Mouse (Mus musculus): ENCODE results near the gene Tvp23b. TPM values are rescaled to one million over a fixed set of nuclear protein-coding genes. Genes with fewer than 3 reads are reported as not detected.

Tvp23b gene
- polyA plus RNA-seq, 1 experiment from 2014 or later, result 19.2 TPM

- no peaks in the 10 kb centered on the region for H3K79me2 ChIP-seq (ENCODE audit: inconsistent target)
- 23% methylated on average over 2 of the region's 2 CpGs for WGBS (ENCODE audit: missing documents)
- H3K27ac ChIP-seq, result no peak overlapping the region
- H3K36me3 ChIP-seq (ENCODE audit: inconsistent target), result no peaks in the 10 kb centered on the region
- H3K4me3 ChIP-seq (ENCODE audit: inconsistent target), result no peak overlapping the region
Observed at GRCm38 (mm10) chr11:62915486-62915885, 36.2 kb downstream of the Tvp23b start.

- Histone ChIP-seq H3K36me3 (ENCODE audit: inconsistent target) (no peaks in the 10 kb centered on the region), H3K4me3 (ENCODE audit: inconsistent target) (no peak overlapping the region), H3K79me2 (ENCODE audit: inconsistent target) (no peaks in the 10 kb centered on the region), H3K27ac (no peak overlapping the region)
- WGBS (ENCODE audit: missing documents), result 12% methylated on average over 2 of the region's 2 CpGs
Observed at GRCm38 (mm10) chr11:62916765-62917164, 37.5 kb downstream of the Tvp23b start.

GRCm38 (mm10) chr11:62919946-62920742, 40.9 kb downstream of the Tvp23b start:
- Histone ChIP-seq H3K79me2 (ENCODE audit: inconsistent target) (no peaks in the 10 kb centered on the region), H3K27ac (no peak overlapping the region), H3K36me3 (ENCODE audit: inconsistent target) (no peaks in the 10 kb centered on the region), H3K4me3 (ENCODE audit: inconsistent target) (no peak overlapping the region)
- 83% methylated on average over 6 of the region's 6 CpGs for WGBS (ENCODE audit: missing documents)

GRCm38 (mm10) chr11:62920743-62921050, 41.4 kb downstream of the Tvp23b start:
- no peak overlapping the region for H3K27ac ChIP-seq
- no peaks in the 10 kb centered on the region for H3K79me2 ChIP-seq (ENCODE audit: inconsistent target)
- H3K36me3 ChIP-seq (ENCODE audit: inconsistent target), result no peaks in the 10 kb centered on the region
- H3K4me3 ChIP-seq (ENCODE audit: inconsistent target), result no peak overlapping the region
- WGBS (ENCODE audit: missing documents), result 60% methylated on average over 3 of the region's 6 CpGs

GRCm38 (mm10) chr11:62921052-62921977, 42.1 kb downstream of the Tvp23b start:
- H3K79me2 ChIP-seq (ENCODE audit: inconsistent target), result no peaks in the 10 kb centered on the region
- 44% methylated on average over 24 of the region's 25 CpGs for WGBS (ENCODE audit: missing documents)
- H3K27ac ChIP-seq, result no peak overlapping the region
- no peak overlapping the region for H3K4me3 ChIP-seq (ENCODE audit: inconsistent target)
- H3K36me3 ChIP-seq (ENCODE audit: inconsistent target), result no peaks in the 10 kb centered on the region

GRCm38 (mm10) chr11:62924091-62924761, 45.0 kb downstream of the Tvp23b start:
- no peaks in the 10 kb centered on the region for H3K79me2 ChIP-seq (ENCODE audit: inconsistent target)
- H3K4me3 ChIP-seq (ENCODE audit: inconsistent target), result no peak overlapping the region
- 76% methylated on average over 6 of the region's 6 CpGs for WGBS (ENCODE audit: missing documents)
- no peak overlapping the region for H3K27ac ChIP-seq
- no peaks in the 10 kb centered on the region for H3K36me3 ChIP-seq (ENCODE audit: inconsistent target)

- 60% methylated on average over 3 of the region's 3 CpGs for WGBS (ENCODE audit: missing documents)
- Histone ChIP-seq H3K36me3 (ENCODE audit: inconsistent target) (no peaks in the 10 kb centered on the region), H3K4me3 (ENCODE audit: inconsistent target) (no peak overlapping the region), H3K27ac (no peak overlapping the region), H3K79me2 (ENCODE audit: inconsistent target) (no peaks in the 10 kb centered on the region)
Observed at GRCm38 (mm10) chr11:62929799-62930198, 50.5 kb downstream of the Tvp23b start.

- WGBS (ENCODE audit: missing documents), result 91% methylated on average over 4 of the region's 4 CpGs
- Histone ChIP-seq H3K27ac (no peak overlapping the region), H3K4me3 (ENCODE audit: inconsistent target) (no peak overlapping the region), H3K79me2 (ENCODE audit: inconsistent target) (no peaks in the 10 kb centered on the region), H3K36me3 (ENCODE audit: inconsistent target) (no peaks in the 10 kb centered on the region)
Observed at GRCm38 (mm10) chr11:62930574-62930973, 51.3 kb downstream of the Tvp23b start.

GRCm38 (mm10) chr11:62931141-62931540, 51.9 kb downstream of the Tvp23b start:
- Histone ChIP-seq H3K27ac (no peak overlapping the region), H3K79me2 (ENCODE audit: inconsistent target) (no peaks in the 10 kb centered on the region), H3K4me3 (ENCODE audit: inconsistent target) (no peak overlapping the region), H3K36me3 (ENCODE audit: inconsistent target) (no peaks in the 10 kb centered on the region)
- WGBS (ENCODE audit: missing documents), result 82% methylated on average over 5 of the region's 5 CpGs

- Histone ChIP-seq H3K79me2 (ENCODE audit: inconsistent target) (no peaks in the 10 kb centered on the region), H3K36me3 (ENCODE audit: inconsistent target) (no peaks in the 10 kb centered on the region), H3K4me3 (ENCODE audit: inconsistent target) (no peak overlapping the region), H3K27ac (no peak overlapping the region)
- 95% methylated on average over 9 of the region's 9 CpGs for WGBS (ENCODE audit: missing documents)
Observed at GRCm38 (mm10) chr11:62933099-62933498, 53.8 kb downstream of the Tvp23b start.

- H3K4me3 ChIP-seq (ENCODE audit: inconsistent target), result no peak overlapping the region
- H3K79me2 ChIP-seq (ENCODE audit: inconsistent target), result no peaks in the 10 kb centered on the region
- 89% methylated on average over 11 of the region's 11 CpGs for WGBS (ENCODE audit: missing documents)
- H3K36me3 ChIP-seq (ENCODE audit: inconsistent target), result no peaks in the 10 kb centered on the region
- no peak overlapping the region for H3K27ac ChIP-seq
Observed at GRCm38 (mm10) chr11:62934795-62935514, 55.7 kb downstream of the Tvp23b start.

GRCm38 (mm10) chr11:62937986-62938385, 58.7 kb downstream of the Tvp23b start:
- Histone ChIP-seq H3K79me2 (ENCODE audit: inconsistent target) (no peaks in the 10 kb centered on the region), H3K4me3 (ENCODE audit: inconsistent target) (no peak overlapping the region), H3K36me3 (ENCODE audit: inconsistent target) (no peaks in the 10 kb centered on the region), H3K27ac (no peak overlapping the region)
- WGBS (ENCODE audit: missing documents), result 47% methylated on average over 6 of the region's 6 CpGs

- no peaks in the 10 kb centered on the region for H3K79me2 ChIP-seq (ENCODE audit: inconsistent target)
- no peaks in the 10 kb centered on the region for H3K36me3 ChIP-seq (ENCODE audit: inconsistent target)
- no peak overlapping the region for H3K4me3 ChIP-seq (ENCODE audit: inconsistent target)
- H3K27ac ChIP-seq, result no peak overlapping the region
- WGBS (ENCODE audit: missing documents), result 85% methylated on average over 5 of the region's 5 CpGs
Observed at GRCm38 (mm10) chr11:62938921-62939320, 59.7 kb downstream of the Tvp23b start.

GRCm38 (mm10) chr11:62940176-62940575, 60.9 kb downstream of the Tvp23b start:
- Histone ChIP-seq H3K4me3 (ENCODE audit: inconsistent target) (no peak overlapping the region), H3K79me2 (ENCODE audit: inconsistent target) (no peaks in the 10 kb centered on the region), H3K27ac (no peak overlapping the region), H3K36me3 (ENCODE audit: inconsistent target) (no peaks in the 10 kb centered on the region)
- 80% methylated on average over 3 of the region's 3 CpGs for WGBS (ENCODE audit: missing documents)

All from macrophage (primary cell).